12 mouse cellular contexts compared by ENCODE assay signal in the genomic region with DNA sequence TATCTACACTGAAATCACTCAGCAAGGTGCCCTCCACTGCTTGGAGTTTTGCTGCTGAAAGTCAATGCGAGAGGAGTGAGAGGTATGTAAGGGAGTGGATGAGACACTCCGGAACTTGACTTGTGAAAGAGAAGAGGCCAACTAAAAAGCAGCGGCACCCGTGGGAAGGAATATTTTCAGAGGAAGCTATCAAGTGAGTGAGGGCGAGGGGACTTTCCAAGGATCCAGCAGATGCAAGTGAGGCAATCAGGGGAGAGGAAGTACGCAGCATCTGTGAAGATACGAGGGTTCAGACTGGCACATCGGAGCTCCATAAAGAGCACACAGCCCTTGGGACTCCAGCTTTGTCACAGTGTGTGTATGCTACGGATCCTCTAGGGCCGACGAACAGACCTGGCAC. TPM values are rescaled to one million over a fixed set of nuclear protein-coding genes. Genes with fewer than 3 reads are reported as not detected.
DNase-seq lines count a peak whose midpoint lies in the region; ATAC-seq and TF ChIP-seq lines count a peak whose summit lies in the region.
"Had no signal": no experiment of that assay in that cellular context is flagged by ENCODE, and none has a peak within 500 bp of the region (broad histone marks: within the 10 kb centered on the region; RNA-seq: fewer than 3 reads in every experiment).

No protein-coding gene starts in this region.

- TF ChIP-seq POLR2A in bone marrow macrophage, adult 2 months (IDR thresholded peaks at IDR 0.05; ENCODE audit: borderline replicate concordance, low read depth, low read length): no peak

- no peak for DNase-seq in heart, postnatal 0 days (ENCODE audit: low spot score)
- DNase-seq in heart, postnatal 14 days: no peak
- DNase-seq in CD4-positive, CD25-positive, alpha-beta regulatory T cell, adult 2 months (ENCODE audit: low read depth, low spot score): peak; percentile 65
- DNase-seq in ovary, postnatal 10 days (ENCODE audit: low spot score): no peak
- DNase-seq: adrenal gland, adult 8-10 months; cerebellum, postnatal 36 days; gastrocnemius, postnatal 25 days had no signal

- ATAC-seq in heart, postnatal 0 days (ENCODE audit: insufficient read depth, low read depth): no peak
- ATAC-seq in intestine, embryonic 15.5 days: no peak
- ATAC-seq: Patski had no signal

- no peak for TF ChIP-seq EP300 in heart, postnatal 0 days (IDR thresholded peaks at IDR 0.05; ENCODE audit: low read depth)

- H3K9ac ChIP-seq in heart, postnatal 0 days (replicated peaks; ENCODE audit: low read depth, low read length): no peak overlapping the region
- H3K9ac ChIP-seq in intestine, embryonic 15.5 days: no peak overlapping the region
- H3K9ac ChIP-seq: limb, embryonic 15.5 days had no signal

- no peaks in the 10 kb centered on the region for H3K36me3 ChIP-seq in heart, postnatal 0 days (replicated peaks; ENCODE audit: control insufficient read depth, insufficient read depth, low read length)
- no peaks in the 10 kb centered on the region for H3K36me3 ChIP-seq in megakaryocyte, embryonic 14.5 days (replicated peaks; ENCODE audit: low read length)
- no peaks in the 10 kb centered on the region for H3K36me3 ChIP-seq in intestine, embryonic 15.5 days
- H3K36me3 ChIP-seq: limb, embryonic 15.5 days had no signal

- no peak for TF ChIP-seq CTCF in heart, postnatal 0 days (IDR thresholded peaks at IDR 0.05; ENCODE audit: low read depth)
- TF ChIP-seq CTCF in bone marrow macrophage, adult 2 months (IDR thresholded peaks at IDR 0.05; ENCODE audit: low read depth, low read length): no peak

- H3K4me1 ChIP-seq in heart, postnatal 0 days (ENCODE audit: control insufficient read depth, insufficient read depth): peaks cover 20% of the 10 kb centered on the region
- peaks cover 35% of the 10 kb centered on the region for H3K4me1 ChIP-seq in bone marrow macrophage, adult 2 months (ENCODE audit: control insufficient read depth, insufficient read depth, low read length)
- H3K4me1 ChIP-seq in megakaryocyte, embryonic 14.5 days: peaks cover 75% of the 10 kb centered on the region
- H3K4me1 ChIP-seq in intestine, embryonic 15.5 days (replicated peaks): peaks cover 21% of the 10 kb centered on the region

- WGBS in heart, postnatal 0 days: 54% methylated on average over 11 of the region's 11 CpGs
- WGBS in intestine, embryonic 15.5 days: 70% methylated on average over 11 of the region's 11 CpGs

- H3K9me3 ChIP-seq in heart, postnatal 0 days (replicated peaks; ENCODE audit: control insufficient read depth, low read length): no peaks in the 10 kb centered on the region
- no peaks in the 10 kb centered on the region for H3K9me3 ChIP-seq in megakaryocyte, embryonic 14.5 days
- H3K9me3 ChIP-seq in intestine, embryonic 15.5 days: no peaks in the 10 kb centered on the region
- H3K9me3 ChIP-seq: limb, embryonic 15.5 days had no signal

- intact Hi-C loops in heart, postnatal 14 days (cut with DNase I): loop anchor here (2.0 to 5.0 kb wide), 3 partner anchors 21 to 116 kb away; a partner anchor contains a TSS

- no peak overlapping the region for H3K4me3 ChIP-seq in heart, postnatal 0 days (ENCODE audit: low read depth, low read length)
- no peak overlapping the region for H3K4me3 ChIP-seq in bone marrow macrophage, adult 2 months (ENCODE audit: insufficient read depth, low read length)
- H3K4me3 ChIP-seq in megakaryocyte, embryonic 14.5 days (replicated peaks): peak overlapping the region; percentile 24
- H3K4me3 ChIP-seq in intestine, embryonic 15.5 days (replicated peaks): no peak overlapping the region
- H3K4me3 ChIP-seq: limb, embryonic 15.5 days had no signal

- 0 out of 2 replicates have a peak, but pooled peaks cover 9% of the 10 kb centered on the region for H3K27me3 ChIP-seq in heart, postnatal 0 days (ENCODE audit: control insufficient read depth, insufficient read depth, low read length)
- no peaks in the 10 kb centered on the region for H3K27me3 ChIP-seq in megakaryocyte, embryonic 14.5 days (replicated peaks)
- H3K27me3 ChIP-seq in intestine, embryonic 15.5 days (replicated peaks): no peaks in the 10 kb centered on the region
- H3K27me3 ChIP-seq: limb, embryonic 15.5 days; Patski had no signal

- no peak overlapping the region for H3K4me2 ChIP-seq in heart, postnatal 0 days (ENCODE audit: low read depth, low read length)
- no peak overlapping the region for H3K4me2 ChIP-seq in intestine, embryonic 15.5 days (replicated peaks)
- H3K4me2 ChIP-seq: limb, embryonic 15.5 days had no signal

- peak overlapping the region; percentile 95; the same call in 1 of the 2 replicates for H3K27ac ChIP-seq in heart, postnatal 0 days (ENCODE audit: low read depth)
- peak overlapping the region; percentile 56 for H3K27ac ChIP-seq in bone marrow macrophage, adult 2 months (ENCODE audit: insufficient read depth, low read depth, low read length)
- H3K27ac ChIP-seq in intestine, embryonic 15.5 days: no peak overlapping the region
- H3K27ac ChIP-seq: limb, embryonic 15.5 days had no signal

RNA-seq across cellular contexts. Expression of a gene that starts 2.5 kb away (rescaled TPM):
- total RNA-seq in heart, postnatal 0 days (2014; rRNA removed; ENCODE audit: low replicate concordance): 17.8 and 33.3 TPM in 2 replicates
- 91.0 and 92.3 TPM in 2 replicates for polyA plus RNA-seq in heart, postnatal 0 days (2015; fragmentation: Nextera tagmentation; extraction: Ambion mirVana)
- 100 to 1,000 TPM; 103 to 116 TPM for total RNA-seq in heart, postnatal 14 days (2021)
- polyA plus RNA-seq in bone marrow macrophage, adult 2 months (2012; ENCODE audit: insufficient read depth, insufficient read length, missing spikeins): 257 and 269 TPM in 2 replicates
- polyA plus RNA-seq in megakaryocyte, embryonic 14.5 days (2012; ENCODE audit: insufficient read depth, low replicate concordance): 3.2 and 38.3 TPM in 2 replicates
- polyA plus RNA-seq in intestine, embryonic 15.5 days (2015; fragmentation: Nextera tagmentation; extraction: Ambion mirVana): 116 and 133 TPM in 2 replicates
